Mouse (Mus musculus): ENCODE data around the gene Usp32.
A peak's percentile ranks its signal among the peaks of the same experiment; 100 is the strongest.

The Usp32 gene

GRCm38 (mm10) chr11:84944639-84945435 is 195.1 kb downstream of the Usp32 start:
- no peak for DNase-seq

- DNase-seq = peak; percentile 93
Observed at GRCm38 (mm10) chr11:84943948-84944347, 196.0 kb downstream of the Usp32 start.

- DNase-seq = no peak
Observed at GRCm38 (mm10) chr11:84940140-84940539, 199.8 kb downstream of the Usp32 start.

- DNase-seq = peak in 1 of 2 experiments; percentile 12
Observed at GRCm38 (mm10) chr11:84939508-84940053, 200.4 kb downstream of the Usp32 start.
